Comparison of ENCODE assay signal across 13 mouse cellular contexts in the genomic region with DNA sequence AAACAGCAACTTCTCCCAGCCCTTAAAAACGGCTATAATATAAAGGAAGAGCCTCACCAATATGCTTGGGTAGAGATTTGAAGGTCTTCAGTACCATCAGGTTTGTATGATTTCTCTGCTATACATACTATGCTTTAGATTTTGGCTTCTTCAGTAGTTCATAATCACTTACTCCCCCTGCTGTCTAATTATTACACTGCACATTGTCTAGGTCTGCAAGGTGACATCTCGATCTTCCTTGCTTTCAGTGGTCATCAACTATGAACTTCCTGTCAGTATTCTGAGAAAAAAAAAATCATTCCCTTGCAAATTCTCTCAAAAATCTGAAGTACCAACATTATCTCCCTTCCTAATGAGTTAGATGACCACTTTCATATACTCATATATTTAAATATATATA.
A peak's percentile ranks its signal among the peaks of the same experiment; 100 is the strongest.
DNase-seq lines count a peak whose midpoint lies in the region; ATAC-seq and TF ChIP-seq lines count a peak whose summit lies in the region.
"Had no signal": no experiment of that assay in that cellular context is flagged by ENCODE, and none has a peak within 500 bp of the region (broad histone marks: within the 10 kb centered on the region; RNA-seq: fewer than 3 reads in every experiment).

No protein-coding gene starts in this region.

- DNase-seq in embryo, embryonic 10 days (ENCODE audit: low spot score) = peak; percentile 21
- DNase-seq in embryo, embryonic 9.5 days (ENCODE audit: extremely low spot score) = no peak
- peak; percentile 1 for DNase-seq in liver, adult 2 months (ENCODE audit: extremely low read depth, low read depth, low spot score)
- no peak for DNase-seq in Patski (ENCODE audit: low read depth, low spot score)
- no peak for DNase-seq in cerebellum, adult 8-10 months
- DNase-seq in testis, postnatal 10 days (ENCODE audit: low spot score) = no peak
- DNase-seq: gastrocnemius, postnatal 25 days; layer of hippocampus, adult 9-11 months; right cerebral cortex, adult 18-20 months had no signal

- no peaks in the 10 kb centered on the region for H3K9me3 ChIP-seq in liver, embryonic 12.5 days (replicated peaks)

- no peak overlapping the region for H3K4me2 ChIP-seq in liver, embryonic 12.5 days

- H3K27me3 ChIP-seq in liver, adult 2 months (ENCODE audit: control insufficient read depth, insufficient read depth, low read length) = no peaks in the 10 kb centered on the region
- no peaks in the 10 kb centered on the region for H3K27me3 ChIP-seq in liver, embryonic 12.5 days (replicated peaks)
- H3K27me3 ChIP-seq in Patski = peaks cover 3% of the 10 kb centered on the region

- CTCF ChIA-PET in Patski (lab: Charles Lee) = no interaction called here

- 61% methylated on average over 2 of the region's 2 CpGs for WGBS in liver, adult 2 months
- WGBS in liver, embryonic 12.5 days (ENCODE audit: insufficient replicate concordance) = 58% methylated on average over 2 of the region's 2 CpGs

- H3K4me1 ChIP-seq in liver, adult 2 months (ENCODE audit: control insufficient read depth, insufficient read depth, low read length) = no peaks in the 10 kb centered on the region
- no peaks in the 10 kb centered on the region for H3K4me1 ChIP-seq in liver, embryonic 12.5 days

- no peak for TF ChIP-seq CTCF in liver, adult 2 months (IDR thresholded peaks at IDR 0.05; ENCODE audit: low read depth, low read length)
- TF ChIP-seq CTCF in Patski (IDR thresholded peaks at IDR 0.05) = peak; percentile 32

- POLR2A ChIA-PET in Patski (lab: Charles Lee) = no interaction called here

- H3K79me2 ChIP-seq in liver, adult 2 months (ENCODE audit: control insufficient read depth, insufficient read depth, low read length) = no peaks in the 10 kb centered on the region

- H3K9ac ChIP-seq in liver, adult 2 months (ENCODE audit: low read depth, low read length) = no peak overlapping the region
- H3K9ac ChIP-seq in liver, embryonic 12.5 days = no peak overlapping the region
- H3K9ac ChIP-seq: liver, embryonic 14.5 days had no signal

- ATAC-seq in liver, embryonic 12.5 days = no peak
- ATAC-seq in Patski = no peak
- ATAC-seq in megakaryocyte-erythroid progenitor cell, adult 5-6 weeks (replicated peaks; ENCODE audit: low FRiP score, low TSS enrichment, poor library complexity, severe bottlenecking) = peak; percentile 74; the same call in 1 of the 2 replicates

- H3K4me3 ChIP-seq in liver, adult 2 months (ENCODE audit: insufficient read depth, low read depth, low read length) = no peak overlapping the region
- no peak overlapping the region for H3K4me3 ChIP-seq in liver, embryonic 12.5 days
- H3K4me3 ChIP-seq: myocyte had no signal

- H3K27ac ChIP-seq in liver, adult 2 months (replicated peaks; ENCODE audit: insufficient read depth, low read depth, low read length) = no peak overlapping the region
- no peak overlapping the region for H3K27ac ChIP-seq in liver, embryonic 12.5 days
- H3K27ac ChIP-seq: liver, embryonic 14.5 days had no signal

- in situ Hi-C loops in Patski (cut with MboI; ENCODE audit: low pct_unique_long_range_greater_than_20kb) = no loop called here

- TF ChIP-seq POLR2A in liver, adult 2 months (IDR thresholded peaks at IDR 0.05; ENCODE audit: extremely low read depth, insufficient read depth, low read length) = no peak

- H3K36me3 ChIP-seq in liver, adult 2 months (ENCODE audit: control insufficient read depth, insufficient read depth, low read length) = no peaks in the 10 kb centered on the region
- no peaks in the 10 kb centered on the region for H3K36me3 ChIP-seq in liver, embryonic 12.5 days

Comparison
In these comparisons a context has a peak if more than half of its experiments do, and no peak if none do; other contexts are left out.
1. DNase-seq: peak in embryo, embryonic 10 days (single experiment) and liver, adult 2 months (single experiment); none in embryo, embryonic 9.5 days (single experiment), Patski (single experiment), cerebellum, adult 8-10 months (single experiment) and testis, postnatal 10 days (single experiment).